Mouse (Mus musculus) thymus, postnatal 0 days (tissue): ENCODE measurements around the gene Yif1b. TPM values are rescaled to one million over a fixed set of nuclear protein-coding genes. Genes with fewer than 3 reads are reported as not detected.
"Not testable (repeated sequence)": the region's sequence is repeated elsewhere in the genome, so short reads cannot be mapped to it uniquely, and the experiment has no call there.

Experiments
- DNase-seq: peaks from one replicate; pipeline ENCODE4 v3.0.0-alpha.2; 2015; ENCODE audit warnings: low spot score
- polyA plus RNA-seq: library from polyadenylated mRNA; unstranded; fragments of >200 nt; fragmentation: Nextera tagmentation; extraction: Ambion mirVana; gene quantifications from 2 replicates; pipeline ENCODE4 v1.2.1, GENCODE M21; 2015

The Yif1b gene
- polyA plus RNA-seq, 1 experiment from 2014 or later: 76.4 TPM

- DNase-seq: not testable (repeated sequence)
Observed at GRCm38 (mm10) chr7:29237596-29237995, 533 bp upstream of the Yif1b start.

- DNase-seq: peak; percentile 48
Observed at GRCm38 (mm10) chr7:29244732-29245416, 6.7 kb downstream of the Yif1b start.

- no peak for DNase-seq
Observed at GRCm38 (mm10) chr7:29246015-29246414, 7.9 kb downstream of the Yif1b start.

DNA sequence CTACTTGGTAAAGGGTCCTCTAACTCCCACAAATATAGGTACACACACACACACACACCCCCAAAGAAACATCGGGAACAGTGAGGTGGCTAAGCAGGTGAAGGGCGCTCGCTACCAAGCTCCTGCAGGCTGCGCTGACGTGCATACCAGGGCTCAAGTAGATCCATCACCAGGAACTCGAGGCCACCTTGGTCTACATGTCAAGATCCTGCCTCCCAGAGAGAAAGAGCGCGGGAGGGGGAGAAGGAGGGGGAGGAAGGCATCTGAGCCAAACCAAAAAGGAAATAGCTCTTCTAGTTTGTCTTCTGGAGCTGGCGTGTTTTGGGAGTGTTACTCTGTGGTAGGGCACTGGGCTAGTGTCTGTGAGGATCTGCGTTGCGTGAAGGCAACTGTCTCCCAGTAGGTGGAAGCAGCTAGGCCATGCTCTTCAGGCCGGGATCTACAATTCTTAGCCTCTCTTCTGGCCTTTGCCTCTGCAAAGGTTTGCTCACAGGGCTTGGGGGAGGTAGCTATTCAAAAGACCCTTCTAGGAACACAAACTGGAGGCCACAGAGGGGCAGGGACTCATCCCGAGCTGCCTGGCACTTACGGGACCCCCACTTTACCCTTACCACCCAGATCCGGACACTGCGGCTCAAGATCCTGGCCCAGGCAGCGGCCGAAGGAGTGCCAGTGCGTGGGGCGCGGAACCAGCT is 8.6 kb downstream of the Yif1b start:
- no peak for DNase-seq

- peak; percentile 83 for DNase-seq
Observed at GRCm38 (mm10) chr7:29247314-29247700, 9.2 kb downstream of the Yif1b start.

DNA sequence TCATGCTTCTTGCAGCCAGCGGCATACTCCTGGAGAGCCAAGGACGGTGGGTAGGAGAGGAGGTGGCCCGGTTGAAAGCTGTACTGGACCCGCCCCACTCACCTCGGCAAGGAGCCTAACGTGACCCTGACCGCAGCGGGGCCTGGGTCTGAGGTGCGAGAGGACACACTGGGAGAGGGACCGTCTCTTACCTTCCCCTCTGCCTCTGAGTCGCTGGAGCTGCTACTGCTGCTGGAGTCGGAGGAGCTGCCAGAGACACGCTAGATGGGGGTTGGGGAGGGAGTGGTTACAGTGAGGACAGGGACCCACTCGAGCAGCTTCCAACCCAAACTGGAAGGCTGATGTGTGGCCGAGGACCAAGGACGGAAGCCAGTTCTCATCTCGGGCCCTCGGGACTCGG is 9.6 kb downstream of the Yif1b start:
- no peak for DNase-seq

- peak; percentile 52 for DNase-seq
Observed at GRCm38 (mm10) chr7:29248261-29248841, 10.2 kb downstream of the Yif1b start, which contains the start of gene 2200002D01Rik. Gene 2200002D01Rik (minus strand): TSS chr7:29248466.

- DNase-seq: peak; percentile 74
Observed at GRCm38 (mm10) chr7:29251166-29251565, 13.0 kb downstream of the Yif1b start.

GRCm38 (mm10) chr7:29253842-29254241 is 15.7 kb downstream of the Yif1b start:
- DNase-seq: no peak

GRCm38 (mm10) chr7:29255875-29256274 is 17.7 kb downstream of the Yif1b start:
- DNase-seq: no peak

DNA sequence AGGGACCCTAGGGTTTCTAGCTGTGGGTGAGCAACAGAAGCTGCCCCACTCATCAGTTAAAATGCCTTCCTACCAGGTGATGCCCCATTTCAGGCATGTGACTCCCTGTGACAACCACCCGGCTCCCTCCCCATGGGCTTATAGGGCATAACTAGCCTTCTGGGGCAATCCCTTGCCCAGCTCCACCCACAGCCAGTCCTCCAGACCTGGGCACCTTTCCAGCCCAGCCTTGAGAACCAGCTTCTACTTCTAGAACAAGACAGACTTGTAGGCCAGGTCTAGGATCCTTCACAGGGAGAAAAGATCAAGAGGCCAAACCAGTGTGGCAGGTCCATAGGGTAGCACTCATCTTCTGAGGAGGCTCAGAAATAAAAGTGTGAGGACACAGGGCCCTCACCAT is 19.2 kb downstream of the Yif1b start:
- DNase-seq: no peak

- DNase-seq: peak; percentile 67
Observed at GRCm38 (mm10) chr7:29259781-29260730, 21.9 kb downstream of the Yif1b start.

- no peak for DNase-seq
Observed at GRCm38 (mm10) chr7:29262151-29262550, 24.0 kb downstream of the Yif1b start.

- no peak for DNase-seq
Observed at GRCm38 (mm10) chr7:29263831-29264230, 25.7 kb downstream of the Yif1b start.

- no peak for DNase-seq
Observed at GRCm38 (mm10) chr7:29265636-29266035, 27.5 kb downstream of the Yif1b start.

- no peak for DNase-seq
Observed at GRCm38 (mm10) chr7:29266931-29267330, 28.8 kb downstream of the Yif1b start.

GRCm38 (mm10) chr7:29270445-29270844 is 32.3 kb downstream of the Yif1b start:
- DNase-seq: no peak

DNA sequence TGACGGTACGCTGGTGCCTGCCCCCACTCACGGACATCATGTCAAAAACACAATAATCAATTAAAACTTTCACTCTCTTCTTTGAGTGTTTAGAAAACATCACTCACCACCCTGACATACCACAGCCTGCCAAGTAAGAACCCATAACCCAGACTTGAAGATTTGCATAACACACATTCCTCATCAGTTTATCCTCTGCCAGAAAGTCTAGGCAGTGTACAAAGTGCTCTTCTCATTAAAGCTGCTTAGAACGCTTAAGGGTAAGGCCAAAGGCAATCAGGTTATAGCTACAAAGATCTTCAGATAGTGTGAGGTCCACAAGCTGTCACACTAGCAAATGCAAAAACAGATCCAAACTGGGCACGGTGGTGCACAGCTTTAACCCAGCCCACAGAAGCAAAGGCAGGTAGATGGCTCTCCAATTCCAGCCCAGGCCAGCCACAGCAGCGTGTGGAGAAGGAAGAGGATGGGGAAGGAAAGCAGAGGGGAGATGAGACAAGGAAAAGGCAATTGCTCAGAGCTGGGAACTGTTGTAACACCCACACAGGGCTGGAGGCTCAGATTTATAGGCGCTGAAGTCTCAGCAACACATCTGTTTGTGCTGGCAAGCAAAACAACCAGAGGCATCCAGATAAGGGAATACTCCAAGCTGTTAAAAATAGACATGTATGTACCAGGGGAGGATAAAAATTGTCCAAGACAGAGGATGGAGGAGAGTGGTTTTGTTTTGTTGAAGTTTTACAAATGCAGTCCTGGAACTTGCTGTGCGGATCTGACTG is 33.7 kb downstream of the Yif1b start:
- no peak for DNase-seq

- no peak for DNase-seq
Observed at GRCm38 (mm10) chr7:29276715-29277114, 38.6 kb downstream of the Yif1b start.

DNA sequence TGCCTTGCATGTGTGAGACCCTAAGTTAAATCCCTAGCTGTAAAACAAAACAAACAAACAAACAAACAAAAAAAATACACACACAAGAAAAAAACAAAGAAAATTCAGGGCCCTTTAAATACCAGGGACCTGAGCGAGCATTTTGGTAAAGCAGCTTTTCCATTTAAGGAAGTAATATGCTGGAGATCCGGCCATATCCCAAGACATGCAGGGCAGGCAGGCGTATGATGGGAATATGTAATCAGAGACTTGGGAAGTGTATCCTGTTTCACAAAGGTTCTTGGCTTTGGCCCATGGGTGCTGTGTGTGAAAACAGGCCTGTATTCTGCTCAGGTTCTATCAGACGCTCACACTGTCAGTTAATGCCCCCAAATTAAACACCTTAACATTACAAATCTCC is 39.4 kb downstream of the Yif1b start:
- no peak for DNase-seq

- peak; percentile 76 for DNase-seq
Observed at GRCm38 (mm10) chr7:29279261-29279660, 41.1 kb downstream of the Yif1b start.
